26 mouse cellular contexts compared by ENCODE assay signal in genomic region chr6:125924979-125925378, GRCm38 (mm10).
DNase-seq lines count a peak whose midpoint lies in the region; ATAC-seq and TF ChIP-seq lines count a peak whose summit lies in the region.
"Had no signal": no experiment of that assay in that cellular context is flagged by ENCODE, and none has a peak within 500 bp of the region (broad histone marks: within the 10 kb centered on the region; RNA-seq: fewer than 3 reads in every experiment).

No protein-coding gene starts in this region.

- H3K9me3 ChIP-seq in limb, embryonic 15.5 days: no peaks in the 10 kb centered on the region
- no peaks in the 10 kb centered on the region for H3K9me3 ChIP-seq in limb, embryonic 10.5 days (replicated peaks)
- H3K9me3 ChIP-seq: embryonic facial prominence, embryonic 12.5 days; heart, embryonic 13.5 days; hindbrain, embryonic 10.5 days; hindbrain, embryonic 15.5 days; limb, embryonic 13.5 days; liver, embryonic 12.5 days; midbrain, embryonic 12.5 days; neural tube, embryonic 13.5 days had no signal

- no peak for TF ChIP-seq POLR2A in cerebellum, adult 2 months (IDR thresholded peaks at IDR 0.05; ENCODE audit: borderline replicate concordance, insufficient read depth, low read length)

- H3K4me3 ChIP-seq in cerebellum, adult 2 months (replicated peaks; ENCODE audit: insufficient read depth, low read depth, low read length): no peak overlapping the region
- H3K4me3 ChIP-seq in limb, embryonic 15.5 days: no peak overlapping the region
- H3K4me3 ChIP-seq in limb, embryonic 10.5 days: no peak overlapping the region
- H3K4me3 ChIP-seq: embryonic facial prominence, embryonic 12.5 days; heart, embryonic 13.5 days; hindbrain, embryonic 10.5 days; hindbrain, embryonic 15.5 days; limb, embryonic 13.5 days; liver, embryonic 12.5 days; midbrain, embryonic 12.5 days; neural tube, embryonic 13.5 days had no signal

- intact Hi-C loops in gastrocnemius, postnatal 14 days (cut with DNase I; ENCODE audit: low total_unique reads): no loop called here

- H3K27ac ChIP-seq in cerebellum, adult 2 months (ENCODE audit: insufficient read depth, low read length): no peak overlapping the region
- no peak overlapping the region for H3K27ac ChIP-seq in limb, embryonic 15.5 days
- no peak overlapping the region for H3K27ac ChIP-seq in limb, embryonic 10.5 days
- H3K27ac ChIP-seq: embryonic facial prominence, embryonic 12.5 days; heart, embryonic 13.5 days; hindbrain, embryonic 10.5 days; hindbrain, embryonic 15.5 days; kidney, postnatal 0 days; limb, embryonic 13.5 days; liver, embryonic 12.5 days; midbrain, embryonic 12.5 days; neural tube, embryonic 13.5 days had no signal

- H3K9ac ChIP-seq in limb, embryonic 15.5 days: no peak overlapping the region
- H3K9ac ChIP-seq: embryonic facial prominence, embryonic 12.5 days; heart, embryonic 13.5 days; hindbrain, embryonic 15.5 days; limb, embryonic 13.5 days; liver, embryonic 12.5 days; liver, postnatal 0 days; midbrain, embryonic 12.5 days; neural tube, embryonic 13.5 days had no signal

- peaks cover 21% of the 10 kb centered on the region for H3K4me1 ChIP-seq in cerebellum, adult 2 months (ENCODE audit: control insufficient read depth, insufficient read depth, low read length)
- no peaks in the 10 kb centered on the region for H3K4me1 ChIP-seq in limb, embryonic 15.5 days
- H3K4me1 ChIP-seq in limb, embryonic 10.5 days: no peaks in the 10 kb centered on the region
- H3K4me1 ChIP-seq: embryonic facial prominence, embryonic 12.5 days; hindbrain, embryonic 10.5 days; hindbrain, embryonic 15.5 days; limb, embryonic 13.5 days; liver, embryonic 12.5 days; midbrain, embryonic 12.5 days; neural tube, embryonic 13.5 days had no signal

- H3K27me3 ChIP-seq in cerebellum, adult 2 months (ENCODE audit: control insufficient read depth, insufficient read depth, low read length): no peaks in the 10 kb centered on the region
- H3K27me3 ChIP-seq in limb, embryonic 15.5 days: no peaks in the 10 kb centered on the region
- no peaks in the 10 kb centered on the region for H3K27me3 ChIP-seq in limb, embryonic 10.5 days (ENCODE audit: low read depth, poor library complexity, severe bottlenecking)
- H3K27me3 ChIP-seq: embryonic facial prominence, embryonic 12.5 days; heart, embryonic 13.5 days; hindbrain, embryonic 15.5 days; limb, embryonic 13.5 days; liver, embryonic 12.5 days; midbrain, embryonic 12.5 days; neural tube, embryonic 13.5 days had no signal

- no peak overlapping the region for H3K4me2 ChIP-seq in limb, embryonic 15.5 days
- H3K4me2 ChIP-seq: embryonic facial prominence, embryonic 12.5 days; heart, embryonic 13.5 days; hindbrain, embryonic 15.5 days; limb, embryonic 13.5 days; liver, embryonic 12.5 days; midbrain, embryonic 12.5 days; neural tube, embryonic 13.5 days had no signal

- no peak for TF ChIP-seq CTCF in cerebellum, adult 2 months (IDR thresholded peaks at IDR 0.05; ENCODE audit: borderline replicate concordance, insufficient read depth, low read depth, low read length)

- peak; percentile 12 to 14 for DNase-seq in cerebellum, adult 2 months
- DNase-seq in cerebellum, adult 11 months: no peak
- DNase-seq in gastrocnemius, postnatal 10 days: peak; percentile 8
- no peak for DNase-seq in gastrocnemius, postnatal 14 days
- no peak for DNase-seq in limb, embryonic 10.5 days (ENCODE audit: low spot score)
- peak; percentile 38 for DNase-seq in NIH3T3 (ENCODE audit: low read depth)
- DNase-seq: adrenal gland, postnatal 10 days; heart, postnatal 10 days; kidney, adult 8-10 months; layer of hippocampus, adult 9-11 months; liver, postnatal 0 days; lung, postnatal 36 days; right cerebral cortex, postnatal 14 days; thymus, postnatal 4 days had no signal

- H3K36me3 ChIP-seq in limb, embryonic 15.5 days: no peaks in the 10 kb centered on the region
- H3K36me3 ChIP-seq in limb, embryonic 10.5 days: no peaks in the 10 kb centered on the region
- H3K36me3 ChIP-seq: embryonic facial prominence, embryonic 12.5 days; heart, embryonic 13.5 days; hindbrain, embryonic 10.5 days; hindbrain, embryonic 15.5 days; limb, embryonic 13.5 days; liver, embryonic 12.5 days; midbrain, embryonic 12.5 days; neural tube, embryonic 13.5 days had no signal

- ATAC-seq in limb, embryonic 15.5 days (ENCODE audit: insufficient number of reproducible peaks, low FRiP score, low TSS enrichment, low read depth): 0 out of 2 replicates have a peak, but pooled peaks have one; percentile 52
- ATAC-seq: forebrain, embryonic 14.5 days; intestine, embryonic 16.5 days; liver, embryonic 12.5 days; liver, postnatal 0 days had no signal

- 14% methylated on average over 2 of the region's 2 CpGs for WGBS in cerebellum, adult 2 months
- WGBS in limb, embryonic 15.5 days: 57% methylated on average over 2 of the region's 2 CpGs
- WGBS in limb, embryonic 10.5 days: 74% methylated on average over 2 of the region's 2 CpGs

Comparison
In these comparisons a context has a peak if more than half of its experiments do, and no peak if none do; other contexts are left out.
1. DNase-seq: peak in cerebellum, adult 2 months (2 of 2), gastrocnemius, postnatal 10 days (single experiment) and NIH3T3 (single experiment); none in cerebellum, adult 11 months (single experiment), gastrocnemius, postnatal 14 days (single experiment) and limb, embryonic 10.5 days (single experiment).